Mouse (Mus musculus): ENCODE data around the gene Ppp4c. TPM values are rescaled to one million over a fixed set of nuclear protein-coding genes. Genes with fewer than 3 reads are reported as not detected.

Gene Ppp4c
- polyA plus RNA-seq (2015; fragmentation: Nextera tagmentation; extraction: Ambion mirVana), result 191 and 192 TPM in 2 replicates

DNA sequence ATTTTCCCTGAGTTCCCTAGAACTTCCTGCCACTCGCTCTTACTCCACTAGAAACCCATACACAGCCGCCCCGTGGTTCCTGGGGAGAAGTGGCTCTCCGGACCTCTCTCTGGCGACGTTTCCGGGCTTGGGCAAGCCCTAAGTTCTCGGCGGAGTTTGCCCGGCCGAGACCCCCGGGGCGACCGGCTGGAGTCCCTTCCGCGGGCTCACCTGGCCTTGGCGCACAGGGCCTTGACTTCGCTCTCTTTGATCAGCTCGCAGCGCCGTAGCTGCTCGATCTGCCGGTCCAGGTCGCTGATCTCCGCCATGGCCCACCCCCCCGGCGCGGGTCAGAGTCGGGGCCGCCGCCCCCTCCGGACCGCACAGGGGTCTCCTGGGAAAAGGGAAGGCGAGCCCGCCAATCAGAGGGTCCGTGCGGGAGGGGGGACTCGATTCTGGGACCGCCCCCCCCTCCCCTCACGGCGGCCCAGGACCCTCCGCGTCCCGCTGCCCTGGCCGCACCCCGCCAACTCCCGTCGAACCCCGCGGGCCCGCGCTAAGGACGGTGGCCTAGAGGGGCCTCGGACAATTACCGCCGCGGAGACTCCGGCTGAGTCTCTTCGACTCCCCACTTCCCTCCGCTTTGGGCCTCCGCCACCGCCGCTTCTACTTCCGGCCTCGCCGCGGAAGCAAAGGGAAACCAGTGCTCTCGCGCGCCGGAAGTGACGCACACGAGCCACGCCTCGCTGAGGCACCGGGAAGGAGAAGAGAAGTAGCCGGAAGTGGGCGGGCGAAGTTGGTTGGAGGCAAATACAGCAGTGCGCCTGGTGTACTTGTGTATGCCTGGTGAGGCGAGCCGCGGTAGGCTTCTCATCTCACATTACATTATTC is at the start of gene Ppp4c:
TSS of gene Ppp4c (minus strand) at position 646 of the 870 bp plus-strand sequence.
- peak; percentile 93 for ATAC-seq (replicated peaks)
- H3K9ac ChIP-seq, result peak within 1 kb of the TSS; percentile 88
- peak within 1 kb of the TSS; percentile 90 for H3K4me2 ChIP-seq
- H3K36me3 ChIP-seq (replicated peaks), result peaks cover 40% of the 10 kb centered on the region
- peak within 1 kb of the TSS; percentile 95 for H3K27ac ChIP-seq
- no peaks in the 10 kb centered on the region for H3K27me3 ChIP-seq (replicated peaks)
- peak within 1 kb of the TSS; percentile 84 for H3K4me3 ChIP-seq
- H3K9me3 ChIP-seq, result no peaks in the 10 kb centered on the region
- H3K4me1 ChIP-seq, result peaks cover 39% of the 10 kb centered on the region
- WGBS, result under 1% methylated on average over 79 of the region's 83 CpGs

DNA sequence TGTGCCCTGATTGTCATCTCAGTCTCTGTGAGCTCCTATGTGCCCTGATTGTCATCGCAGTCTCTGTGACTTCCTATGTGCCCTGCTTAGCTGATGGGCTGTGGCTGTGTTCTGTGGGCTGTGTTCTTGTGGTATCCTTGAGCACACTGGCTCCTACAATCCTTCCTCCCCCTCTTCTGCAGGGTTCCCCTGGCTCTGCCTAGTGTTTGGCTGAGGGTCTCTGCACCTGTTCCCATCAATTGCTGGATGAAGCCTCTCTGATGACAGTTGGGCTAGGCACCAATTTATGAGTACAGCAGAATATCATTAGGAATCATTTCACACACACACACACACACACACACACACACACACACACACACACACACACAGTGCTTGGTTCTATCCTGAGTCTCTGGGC is 41.0 kb upstream of the Ppp4c start:
- Histone ChIP-seq H3K9me3 (no peaks in the 10 kb centered on the region), H3K4me1 (peaks cover 8% of the 10 kb centered on the region), H3K4me2 (no peak overlapping the region), H3K36me3 (replicated peaks) (no peaks in the 10 kb centered on the region), H3K4me3 (no peak overlapping the region), H3K9ac (no peak overlapping the region), H3K27ac (no peak overlapping the region), H3K27me3 (replicated peaks) (no peaks in the 10 kb centered on the region)
- 97% methylated on average over 1 of the region's 1 CpGs for WGBS
- ATAC-seq (replicated peaks), result no peak

DNA sequence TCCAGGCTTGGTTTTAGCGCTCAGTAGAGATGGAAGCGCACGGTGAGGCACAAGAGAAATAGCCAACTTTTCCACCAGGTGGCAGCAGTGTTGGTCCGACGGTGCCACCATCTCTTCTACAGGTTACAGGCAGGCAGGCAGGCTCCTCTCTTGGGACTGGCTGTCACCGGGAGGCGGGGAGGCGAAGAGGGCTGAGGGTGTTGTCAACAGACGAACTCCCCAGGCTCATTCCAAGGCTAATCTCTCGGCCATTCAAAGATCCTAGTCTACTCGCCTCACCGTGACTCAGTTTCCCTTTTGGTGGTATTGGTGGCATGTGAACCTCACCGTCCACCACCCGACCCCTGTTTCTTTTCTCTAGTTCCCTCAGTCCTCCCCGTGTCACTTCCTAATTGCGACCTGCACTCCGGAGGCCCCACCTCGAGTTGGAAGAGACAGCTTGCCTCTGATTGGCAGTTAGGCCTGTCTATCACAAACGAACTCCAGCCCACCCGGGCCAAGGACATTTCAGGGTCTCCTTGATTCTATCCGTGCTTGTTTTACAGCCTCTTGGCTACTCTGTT is 39.8 kb upstream of the Ppp4c start:
- peak; percentile 83 for ATAC-seq (replicated peaks)
- 2% methylated on average over 21 of the region's 21 CpGs for WGBS

DNA sequence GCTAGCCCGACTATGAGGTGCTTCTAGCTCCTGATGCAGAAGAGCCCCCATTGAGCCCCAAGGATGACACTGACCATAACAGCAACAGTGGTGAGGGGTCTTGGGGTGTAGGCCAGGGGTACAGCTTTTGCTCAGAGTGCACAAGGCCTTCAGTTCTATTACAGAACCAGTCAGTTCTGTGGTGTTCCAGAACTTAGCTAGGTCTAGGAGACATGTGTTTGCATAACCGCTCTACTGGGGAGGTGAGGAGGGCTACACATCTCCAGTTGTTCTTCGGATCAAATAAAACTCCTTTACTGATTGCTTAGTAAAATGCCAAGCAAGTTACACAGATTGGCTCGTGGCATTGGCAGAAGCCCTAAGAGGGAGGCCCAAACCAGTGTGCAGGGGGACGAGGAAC is 39.2 kb upstream of the Ppp4c start, which contains the start of gene 4930451I11Rik:
TSS of gene 4930451I11Rik (minus strand) at position 101 of the 400 bp plus-strand sequence.
- 61% methylated on average over 5 of the region's 5 CpGs for WGBS
- no peak for ATAC-seq (replicated peaks)
- Histone ChIP-seq H3K4me1 (peaks cover 14% of the 10 kb centered on the region), H3K9me3 (no peaks in the 10 kb centered on the region), H3K27me3 (replicated peaks) (no peaks in the 10 kb centered on the region), H3K9ac (no peak within 1 kb of the TSS), H3K4me2 (peak within 1 kb of the TSS; percentile 54), H3K4me3 (peak within 1 kb of the TSS; percentile 26), H3K36me3 (replicated peaks) (no peaks in the 10 kb centered on the region), H3K27ac (peak within 1 kb of the TSS; percentile 46; the same call in 1 of the 2 replicates)

More for the DNA sequence above, 39.8 kb upstream of the Ppp4c start:
- Histone ChIP-seq H3K4me1 (peaks cover 11% of the 10 kb centered on the region), H3K27me3 (replicated peaks) (no peaks in the 10 kb centered on the region), H3K4me2 (peak overlapping the region; percentile 54), H3K9me3 (no peaks in the 10 kb centered on the region), H3K4me3 (peak overlapping the region; percentile 26), H3K9ac (no peak overlapping the region), H3K36me3 (replicated peaks) (no peaks in the 10 kb centered on the region), H3K27ac (peak overlapping the region; percentile 46; the same call in 1 of the 2 replicates)

DNA sequence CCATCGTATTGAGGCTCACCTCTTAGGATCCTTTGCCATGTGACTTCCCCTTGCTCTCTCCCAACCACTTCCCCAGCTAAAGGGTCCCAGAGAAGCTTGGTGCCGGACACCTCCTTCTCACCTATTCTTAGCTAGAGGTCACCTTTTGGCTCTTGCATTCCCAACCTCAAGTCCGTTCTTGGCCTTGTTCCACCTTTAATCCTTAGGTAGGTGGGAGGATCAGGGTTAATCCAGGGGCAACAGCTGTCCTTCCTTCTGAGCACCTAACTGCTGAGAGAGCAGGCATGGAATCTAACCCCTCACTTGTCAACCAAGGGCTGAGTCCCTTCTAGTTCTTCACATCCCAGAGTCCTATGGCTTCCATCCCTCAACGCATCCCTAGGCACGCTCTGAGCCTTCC is 33.7 kb upstream of the Ppp4c start:
- H3K4me1 ChIP-seq, result peaks cover 47% of the 10 kb centered on the region
- H3K36me3 ChIP-seq (replicated peaks), result no peaks in the 10 kb centered on the region
- no peaks in the 10 kb centered on the region for H3K27me3 ChIP-seq (replicated peaks)
- no peak overlapping the region for H3K9ac ChIP-seq
- 78% methylated on average over 5 of the region's 5 CpGs for WGBS
- no peaks in the 10 kb centered on the region for H3K9me3 ChIP-seq
- H3K4me2 ChIP-seq, result no peak overlapping the region
- no peak overlapping the region for H3K4me3 ChIP-seq
- H3K27ac ChIP-seq, result no peak overlapping the region
- ATAC-seq (replicated peaks), result no peak

DNA sequence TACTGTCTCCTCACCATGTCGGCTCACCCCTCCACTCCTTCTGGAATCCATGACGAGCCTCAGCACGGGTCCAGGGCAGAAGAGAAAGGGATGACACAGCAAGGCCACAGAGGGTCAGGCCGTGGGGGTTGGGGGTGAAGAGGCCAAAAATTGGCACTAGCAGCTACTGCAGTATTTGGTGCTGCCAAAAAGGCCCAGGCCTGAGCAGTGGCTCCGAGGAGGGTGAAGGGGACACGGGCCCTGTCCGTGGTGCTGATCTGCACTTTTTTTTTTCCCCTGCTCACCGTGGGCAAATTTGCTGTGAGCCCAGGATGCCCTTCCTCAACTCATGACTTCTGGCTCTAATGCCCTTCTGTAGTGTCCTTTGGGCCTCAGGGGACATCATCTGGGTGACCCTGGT is 33.1 kb upstream of the Ppp4c start:
- peaks cover 47% of the 10 kb centered on the region for H3K4me1 ChIP-seq
- no peaks in the 10 kb centered on the region for H3K36me3 ChIP-seq (replicated peaks)
- ATAC-seq (replicated peaks), result no peak
- H3K27me3 ChIP-seq (replicated peaks), result no peaks in the 10 kb centered on the region
- H3K27ac ChIP-seq, result no peak overlapping the region
- no peaks in the 10 kb centered on the region for H3K9me3 ChIP-seq
- peak overlapping the region; percentile 72 for H3K4me2 ChIP-seq
- 21% methylated on average over 8 of the region's 8 CpGs for WGBS
- peak overlapping the region; percentile 13 for H3K9ac ChIP-seq
- peak overlapping the region; percentile 86 for H3K4me3 ChIP-seq

DNA sequence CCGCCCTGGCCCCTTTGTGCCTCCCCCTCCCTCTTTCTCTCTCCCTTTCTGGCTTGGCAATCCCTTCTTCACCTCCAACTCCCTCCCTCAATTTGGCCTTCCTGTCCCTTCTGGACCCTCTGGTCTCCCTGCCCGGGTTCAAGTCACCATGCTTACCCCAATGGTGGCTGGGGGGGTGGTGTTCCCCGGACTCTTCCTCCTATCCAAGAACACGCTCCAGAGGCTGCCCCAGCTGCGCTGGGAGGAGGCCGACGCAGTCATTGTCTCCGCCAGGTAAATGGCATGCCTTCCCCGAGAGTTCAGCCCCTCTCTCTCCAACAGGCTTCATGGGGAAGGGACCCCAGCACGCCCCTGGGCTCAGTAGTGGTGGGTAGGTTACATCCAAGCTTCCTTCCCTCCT is 31.6 kb upstream of the Ppp4c start:
- Histone ChIP-seq H3K27ac (peak overlapping the region; percentile 91), H3K36me3 (replicated peaks) (no peaks in the 10 kb centered on the region), H3K4me3 (peak overlapping the region; percentile 86), H3K27me3 (replicated peaks) (no peaks in the 10 kb centered on the region), H3K9ac (peak overlapping the region; percentile 96), H3K4me2 (peak overlapping the region; percentile 72), H3K4me1 (peaks cover 47% of the 10 kb centered on the region), H3K9me3 (no peaks in the 10 kb centered on the region)
- 9% methylated on average over 10 of the region's 10 CpGs for WGBS
- no peak for ATAC-seq (replicated peaks)

DNA sequence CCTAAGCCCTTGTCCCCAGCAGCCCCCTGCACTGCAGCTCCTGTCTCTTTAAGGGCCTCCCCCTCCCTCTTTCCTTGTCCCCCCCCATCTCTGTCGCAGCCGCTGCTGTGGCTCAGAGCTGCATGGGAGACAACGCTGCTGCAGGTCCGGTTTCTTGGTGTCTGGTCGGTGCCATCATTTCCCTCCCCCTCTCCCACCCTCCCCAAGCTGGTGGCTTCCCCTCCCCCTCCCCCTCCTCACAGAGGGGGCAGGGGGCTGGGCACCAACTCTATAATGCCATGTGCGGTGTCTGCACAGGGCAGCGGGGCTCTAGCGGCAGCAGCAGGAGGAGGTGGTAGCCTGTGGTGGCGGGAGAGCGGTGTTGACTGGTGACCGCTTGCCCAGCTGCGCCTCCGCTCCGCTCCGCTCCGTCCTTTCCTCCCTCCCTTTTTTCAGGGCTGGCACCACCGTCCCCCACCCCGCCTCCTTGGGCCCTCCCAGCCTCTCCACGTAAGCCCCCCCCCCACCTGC is 31.0 kb upstream of the Ppp4c start:
- Histone ChIP-seq H3K27me3 (replicated peaks) (no peaks in the 10 kb centered on the region), H3K27ac (peak overlapping the region; percentile 91), H3K9me3 (no peaks in the 10 kb centered on the region), H3K4me3 (peak overlapping the region; percentile 86), H3K4me2 (peak overlapping the region; percentile 72), H3K36me3 (replicated peaks) (no peaks in the 10 kb centered on the region), H3K9ac (peak overlapping the region; percentile 96), H3K4me1 (peaks cover 47% of the 10 kb centered on the region)
- ATAC-seq (replicated peaks), result peak; percentile 86
- 0% methylated on average over 18 of the region's 19 CpGs for WGBS

DNA sequence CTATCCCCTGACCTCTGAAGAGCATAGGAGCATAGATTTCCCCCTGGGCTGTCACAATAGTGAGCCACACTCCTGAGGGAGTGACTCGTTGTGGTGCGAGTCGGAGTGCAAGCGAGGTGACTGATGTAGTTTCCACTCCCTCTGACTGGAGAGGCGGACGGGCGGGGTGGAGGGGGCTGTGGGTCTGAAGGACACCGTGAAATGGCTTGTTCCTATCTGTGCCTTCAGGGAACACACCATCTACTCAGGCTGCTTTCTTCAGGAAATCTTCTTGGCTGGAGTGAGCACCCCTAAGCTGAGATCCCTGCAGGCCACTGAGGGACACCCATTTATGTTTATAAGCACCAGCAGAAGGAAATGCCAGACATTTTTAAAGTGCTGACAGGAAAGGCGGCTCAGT is 30.4 kb upstream of the Ppp4c start:
- ATAC-seq (replicated peaks), result peak; percentile 37
- Histone ChIP-seq H3K4me2 (peak overlapping the region; percentile 72), H3K4me3 (peak overlapping the region; percentile 86), H3K9me3 (no peaks in the 10 kb centered on the region), H3K27me3 (replicated peaks) (no peaks in the 10 kb centered on the region), H3K36me3 (replicated peaks) (no peaks in the 10 kb centered on the region), H3K9ac (peak overlapping the region; percentile 96), H3K4me1 (peaks cover 47% of the 10 kb centered on the region), H3K27ac (peak overlapping the region; percentile 91)
- 7% methylated on average over 9 of the region's 9 CpGs for WGBS

DNA sequence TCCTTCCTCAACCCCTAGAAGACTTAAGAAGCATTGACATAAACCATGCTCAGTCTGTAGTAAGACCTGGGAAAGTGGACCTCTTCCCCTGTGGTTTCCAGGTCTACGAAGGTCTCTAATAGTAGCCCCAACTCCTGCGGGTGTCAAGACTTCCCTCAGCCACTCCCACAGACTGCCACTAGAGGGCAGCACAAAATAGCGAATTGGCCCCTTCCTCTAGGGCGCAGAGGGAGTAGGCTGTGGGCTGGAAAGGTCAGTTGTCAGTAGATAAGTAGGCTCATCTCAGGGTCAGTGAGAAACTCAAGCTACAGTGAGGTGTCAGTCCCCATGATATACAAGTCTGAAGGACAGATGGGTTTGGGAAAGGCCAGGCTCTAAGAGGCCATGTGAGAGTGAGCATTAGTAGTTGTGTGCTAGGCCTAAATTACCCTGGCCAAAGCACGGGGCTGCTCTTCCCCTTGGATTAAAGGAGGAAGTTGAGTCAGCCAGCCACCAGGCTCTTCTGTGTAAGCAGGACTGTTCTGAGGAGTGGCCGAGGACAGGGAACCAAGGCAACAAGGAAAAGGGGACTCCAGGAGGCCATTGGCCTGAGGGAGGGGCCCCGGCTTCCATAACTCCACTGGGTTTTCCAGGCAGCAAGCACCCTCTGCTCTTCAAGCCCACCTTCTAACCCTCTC is 29.7 kb upstream of the Ppp4c start:
- Histone ChIP-seq H3K4me1 (peaks cover 44% of the 10 kb centered on the region), H3K9ac (peak overlapping the region; percentile 96; the same call in 1 of the 2 replicates), H3K4me3 (peak overlapping the region; percentile 86), H3K27me3 (replicated peaks) (no peaks in the 10 kb centered on the region), H3K27ac (peak overlapping the region; percentile 91), H3K9me3 (no peaks in the 10 kb centered on the region), H3K36me3 (replicated peaks) (no peaks in the 10 kb centered on the region), H3K4me2 (peak overlapping the region; percentile 72)
- peak; percentile 6; the same call in 1 of the 2 replicates for ATAC-seq (replicated peaks)
- 22% methylated on average over 7 of the region's 7 CpGs for WGBS

DNA sequence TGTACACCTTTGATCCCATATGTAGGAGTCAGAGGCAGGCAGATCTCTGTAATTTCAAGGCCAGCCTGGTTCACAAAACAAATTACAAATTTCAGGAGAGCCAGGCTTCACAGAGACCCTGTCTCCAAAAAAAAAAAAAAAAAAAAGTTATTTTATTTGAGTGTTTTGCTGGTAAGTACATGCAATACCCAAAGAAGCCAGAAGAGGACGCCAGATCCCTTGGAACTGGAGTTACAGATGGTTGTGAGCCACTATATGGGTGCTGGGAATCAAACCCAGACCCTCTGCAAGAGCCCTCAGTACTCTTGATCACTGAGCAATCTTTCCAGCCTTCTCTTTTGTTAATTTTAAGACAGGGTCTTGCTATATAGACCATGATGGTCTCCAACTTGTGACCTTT is 26.5 kb upstream of the Ppp4c start:
- no peak for ATAC-seq (replicated peaks)
- Histone ChIP-seq H3K9ac (no peak overlapping the region), H3K4me3 (no peak overlapping the region), H3K27me3 (replicated peaks) (no peaks in the 10 kb centered on the region), H3K36me3 (replicated peaks) (no peaks in the 10 kb centered on the region), H3K4me1 (peaks cover 13% of the 10 kb centered on the region), H3K4me2 (no peak overlapping the region), H3K9me3 (no peaks in the 10 kb centered on the region), H3K27ac (no peak overlapping the region)
- WGBS, result 39% methylated on average over 1 of the region's 1 CpGs

DNA sequence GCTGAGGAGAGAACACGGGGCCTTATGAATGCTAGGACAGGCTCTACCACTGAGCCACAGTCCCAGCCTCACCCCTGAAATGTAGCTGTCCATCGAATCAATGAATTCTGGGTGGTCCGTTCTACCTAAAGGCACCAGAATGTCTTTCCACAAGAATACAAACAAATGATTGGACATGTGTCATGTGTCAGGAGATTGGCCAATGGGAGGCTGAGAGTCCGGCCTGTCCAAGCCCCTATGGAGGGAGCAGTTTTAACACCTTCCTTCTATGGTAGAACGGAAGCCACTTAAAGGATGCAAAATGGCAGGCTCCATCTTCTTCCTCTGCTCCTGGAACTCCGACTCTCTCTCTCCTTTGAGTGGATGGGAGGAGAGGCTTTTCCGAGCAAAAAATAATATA is 25.3 kb upstream of the Ppp4c start:
- no peak overlapping the region for H3K27ac ChIP-seq
- no peak for ATAC-seq (replicated peaks)
- WGBS, result 82% methylated on average over 7 of the region's 7 CpGs

More for the DNA sequence above, 25.3 kb upstream of the Ppp4c start:
- Histone ChIP-seq H3K9ac (no peak overlapping the region), H3K4me2 (no peak overlapping the region), H3K9me3 (no peaks in the 10 kb centered on the region), H3K4me1 (peaks cover 10% of the 10 kb centered on the region), H3K4me3 (no peak overlapping the region), H3K36me3 (replicated peaks) (no peaks in the 10 kb centered on the region), H3K27me3 (replicated peaks) (no peaks in the 10 kb centered on the region)

Measured in midbrain, embryonic 15.5 days (tissue).